Mouse (Mus musculus) brain, embryonic 14.5 days (tissue): ENCODE data around the gene Hs3st3a1.

Experiments
- CTCF ChIP-seq: fragments of 200-500 bp; IDR thresholded peaks from 2 replicates; pipeline ENCODE4 v1.5.1; 2012; ENCODE audit warnings: inconsistent platforms, mild to moderate bottlenecking, moderate library complexity, borderline replicate concordance; ENCODE audit not compliant: insufficient read depth, insufficient read length; ENCODE audit errors: extremely low read depth
- POLR2A ChIP-seq: fragments of 200-500 bp; IDR thresholded peaks from 2 replicates; pipeline ENCODE4 v1.6.1; 2012; ENCODE audit warnings: mild to moderate bottlenecking, inconsistent platforms, borderline replicate concordance; ENCODE audit not compliant: poor library complexity, insufficient read depth, insufficient read length, severe bottlenecking; ENCODE audit errors: extremely low read depth

DNA sequence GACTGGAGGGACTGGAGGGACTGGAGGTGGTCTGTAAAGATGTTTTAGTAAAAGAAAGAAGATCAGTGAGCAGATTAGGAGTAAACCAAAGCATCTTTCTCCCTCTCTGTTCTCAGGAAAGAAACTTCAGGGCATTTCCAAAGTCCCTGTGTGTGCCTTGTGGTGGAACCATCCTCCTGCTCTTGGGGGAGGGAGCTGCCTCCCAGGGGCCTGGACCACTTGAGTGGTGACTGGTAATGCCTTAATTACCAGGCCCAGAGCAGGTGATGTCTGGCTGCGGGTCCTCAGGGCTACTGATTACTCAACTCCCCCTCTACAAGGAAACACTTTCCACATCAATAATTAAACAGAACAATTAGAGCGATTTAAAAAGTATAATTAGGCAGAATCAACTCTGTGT lies 59.3 kb downstream of the Hs3st3a1 start:
- TF ChIP-seq POLR2A (no peak), CTCF (no peak)
